Mouse (Mus musculus) cerebellum, postnatal 14 days (tissue): ENCODE results near the gene Ankrd23.

Experiments
- DNase-seq, 2 experiments: peaks; one replicate each; pipeline ENCODE4 v3.0.0; 2021; ENCODE audit warnings: mixed read lengths in 2 of 2

Ankrd23 gene

GRCm38 (mm10) chr1:36513310-36513709 lies 23.4 kb downstream of the Ankrd23 start:
- peak in 1 of 2 experiments; percentile 49 for DNase-seq

GRCm38 (mm10) chr1:36512966-36513280 lies 23.8 kb downstream of the Ankrd23 start:
- DNase-seq = no peak

GRCm38 (mm10) chr1:36512089-36512965 lies 24.4 kb downstream of the Ankrd23 start:
- peak; percentile 73 to 78 for DNase-seq

DNA sequence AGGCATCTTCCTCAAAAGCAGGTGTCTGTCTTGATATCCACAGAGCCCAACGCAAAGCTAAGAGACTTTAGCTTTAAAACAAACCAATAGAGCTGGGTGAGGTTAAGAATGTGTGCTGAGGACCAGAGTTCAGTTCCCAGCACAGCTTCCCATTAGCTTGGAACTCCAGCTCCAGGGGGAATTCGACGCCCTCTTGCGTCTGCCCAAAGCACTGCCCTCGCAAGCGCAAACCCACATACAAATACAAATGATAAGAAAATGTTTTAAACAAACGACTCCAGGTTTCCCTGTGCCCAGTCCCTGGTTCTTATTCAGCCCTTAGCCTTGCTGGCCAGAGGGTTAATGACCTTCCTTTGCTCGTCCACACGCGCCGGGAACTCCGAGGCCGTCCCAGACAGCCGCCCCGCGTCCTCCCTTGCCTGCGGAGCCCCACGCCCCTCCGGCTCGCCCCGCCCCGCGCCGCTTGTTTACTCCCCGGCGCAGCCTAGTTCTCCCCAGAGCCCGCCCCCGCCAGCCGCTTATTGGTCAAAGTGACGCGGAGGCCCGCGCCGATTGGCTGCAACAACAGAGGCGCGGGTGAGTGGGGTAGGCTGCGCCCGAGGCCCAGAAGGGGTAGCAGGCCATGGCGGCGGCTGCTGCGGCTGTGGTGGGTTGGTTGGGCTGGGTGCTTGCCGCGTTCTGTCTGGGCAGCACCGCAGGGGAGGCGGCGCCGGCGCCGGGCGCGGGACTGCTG lies 25.2 kb downstream of the Ankrd23 start, which contains the start of gene Cnnm3:
Cnnm3 (plus strand) TSS at position 579 of the 733 bp plus-strand sequence.
- peak; percentile 100 for DNase-seq

- DNase-seq = peak; percentile 54 to 57
Observed at GRCm38 (mm10) chr1:36508238-36508637, 28.4 kb downstream of the Ankrd23 start.

- peak; percentile 90 to 93 for DNase-seq
Observed at GRCm38 (mm10) chr1:36501261-36501660, 35.4 kb downstream of the Ankrd23 start.

DNA sequence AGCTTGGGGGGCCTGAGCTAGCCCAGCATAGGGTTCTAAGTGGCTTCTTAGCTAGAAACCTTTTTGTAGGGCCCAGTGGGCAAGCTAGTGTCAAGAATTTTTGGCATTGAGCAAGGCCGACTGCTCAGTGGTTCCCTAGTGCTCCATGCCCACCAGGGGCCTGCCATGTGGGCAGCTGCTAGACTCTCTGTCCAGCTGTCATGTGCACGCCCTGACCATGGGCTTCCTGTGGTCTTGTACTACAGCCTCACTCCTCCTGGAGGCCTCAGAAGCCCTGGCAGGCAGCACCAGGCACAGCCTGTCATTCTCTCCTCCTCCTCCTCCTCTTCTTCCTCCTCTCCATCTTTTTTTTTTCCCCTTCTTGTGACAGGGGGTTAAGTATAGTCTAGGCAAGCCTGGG lies 39.4 kb downstream of the Ankrd23 start:
- no peak for DNase-seq

DNA sequence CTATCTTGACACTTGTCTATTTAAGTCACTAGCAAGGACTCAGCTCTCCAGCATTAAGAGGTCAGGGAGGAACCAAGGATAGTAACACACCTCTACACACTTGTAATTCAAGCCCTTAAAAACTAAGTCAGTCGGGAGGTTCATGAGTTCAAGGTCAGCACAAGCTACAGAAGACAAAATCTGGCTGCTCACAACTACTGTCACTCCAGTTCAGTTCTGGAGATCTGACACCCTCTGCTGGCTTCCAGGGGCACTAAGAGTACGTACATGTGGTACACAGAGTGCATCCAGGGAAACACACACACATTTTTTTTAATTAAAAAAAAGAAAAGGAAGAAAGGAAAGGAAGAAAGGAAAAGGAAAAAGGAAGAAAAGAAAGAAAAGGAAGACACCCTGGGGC lies 40.0 kb downstream of the Ankrd23 start:
- peak; percentile 69 to 72 for DNase-seq

GRCm38 (mm10) chr1:36493299-36493698 lies 43.4 kb downstream of the Ankrd23 start:
- DNase-seq = no peak

DNA sequence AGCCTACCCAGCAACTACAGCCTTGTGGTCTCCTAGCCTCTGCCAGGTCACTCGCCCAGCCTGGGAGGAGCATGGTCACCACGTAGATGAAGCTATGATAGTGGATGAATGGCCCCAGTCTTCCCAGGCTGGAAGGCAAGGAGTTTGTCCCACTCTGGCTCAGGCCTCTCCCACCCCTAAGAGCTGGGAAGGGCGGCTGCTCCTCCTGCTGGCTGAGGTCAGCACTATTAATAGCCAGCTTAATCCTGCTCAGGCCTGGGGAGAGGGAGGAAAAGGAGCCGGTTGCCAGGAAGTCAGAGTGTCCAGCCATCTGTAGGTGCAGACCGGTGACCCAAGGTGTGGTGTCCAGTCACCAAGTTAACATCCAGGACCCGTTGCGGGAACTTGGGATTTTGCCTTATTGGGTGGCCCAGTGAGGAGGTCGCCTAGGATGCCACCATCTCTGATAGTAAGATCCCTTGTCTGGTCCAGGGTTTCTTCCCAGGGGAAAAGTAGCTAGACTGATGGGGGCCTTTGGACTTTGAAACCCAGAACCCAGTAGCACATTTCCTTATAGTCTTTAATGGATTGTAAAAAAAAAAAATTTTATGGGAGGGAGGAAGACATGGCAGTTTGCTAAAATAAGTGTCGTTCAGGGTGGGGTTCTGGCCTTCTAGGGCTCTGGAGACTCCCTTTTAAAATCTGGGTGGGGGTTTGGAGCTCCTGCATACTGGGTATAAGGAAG lies 44.1 kb downstream of the Ankrd23 start:
- DNase-seq = peak; percentile 84 to 85

- DNase-seq = no peak
Observed at GRCm38 (mm10) chr1:36489661-36490060, 47.0 kb downstream of the Ankrd23 start.

GRCm38 (mm10) chr1:36487111-36487510 lies 49.6 kb downstream of the Ankrd23 start:
- no peak for DNase-seq

- no peak for DNase-seq
Observed at GRCm38 (mm10) chr1:36485080-36485479, 51.6 kb downstream of the Ankrd23 start.

DNA sequence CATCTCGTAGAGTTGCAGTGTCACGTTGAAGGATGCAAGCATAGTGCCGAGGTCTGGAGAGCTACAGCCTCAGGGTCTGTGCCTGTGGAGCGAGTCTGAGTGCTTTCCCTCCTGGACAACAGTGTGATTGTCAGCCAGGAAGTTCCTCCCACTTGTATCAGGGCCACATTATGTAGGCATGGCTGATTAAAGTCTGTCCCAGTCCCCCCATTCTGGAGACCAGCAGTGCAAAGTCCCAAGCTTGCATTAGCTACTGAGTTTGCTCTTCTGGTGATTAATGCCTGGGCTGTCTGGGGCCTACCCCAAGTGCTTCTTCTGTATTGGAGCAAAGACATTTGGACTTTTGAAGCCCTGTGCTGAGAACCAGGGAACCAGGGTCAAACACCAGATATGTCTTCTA lies 52.9 kb downstream of the Ankrd23 start:
- DNase-seq = no peak
